ENCODE assay signal across 8 mouse cellular contexts in the genomic region with DNA sequence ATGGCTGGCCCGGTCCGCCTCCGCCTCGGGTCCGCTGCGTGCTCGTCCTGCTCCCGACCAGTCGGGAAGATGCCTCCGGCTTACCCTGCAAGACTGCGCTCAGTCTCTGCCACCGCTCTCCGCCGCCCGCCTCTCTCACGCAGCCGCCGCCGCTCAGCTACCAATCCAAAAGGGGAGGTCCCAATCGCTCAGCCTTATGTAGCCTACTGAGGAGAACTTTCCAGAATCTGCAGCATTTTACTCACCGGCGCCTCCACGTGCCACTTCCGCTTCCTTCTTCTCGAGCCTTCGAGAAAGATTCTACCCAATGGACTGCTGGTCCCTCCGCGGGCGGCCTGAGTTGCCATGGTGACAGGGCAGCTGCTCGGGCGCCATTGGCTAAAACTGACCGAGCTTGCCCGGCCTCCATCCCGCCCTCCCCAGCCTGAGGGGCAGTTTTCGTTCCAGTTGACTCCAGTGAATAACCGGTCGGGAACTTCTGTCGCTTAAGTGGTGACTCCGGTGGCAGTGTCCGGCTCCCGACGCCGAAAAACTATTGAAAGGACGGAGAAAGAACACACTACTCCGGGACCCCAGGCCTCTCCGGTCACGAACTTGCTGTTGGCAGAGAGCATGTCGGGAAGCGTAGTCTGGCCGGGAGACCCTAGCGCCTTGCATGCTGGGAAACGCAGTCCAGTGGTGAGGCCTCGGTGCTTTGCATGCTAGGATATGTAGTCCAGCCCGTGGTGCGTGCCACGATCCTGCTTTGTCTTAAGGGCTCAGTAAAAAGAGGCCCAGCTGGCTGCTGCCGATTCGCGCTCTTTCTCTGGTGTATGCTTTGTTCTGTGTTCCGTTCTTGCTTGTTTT. TPM values are rescaled to one million over a fixed set of nuclear protein-coding genes. Genes with fewer than 3 reads are reported as not detected.
A peak's percentile ranks its signal among the peaks of the same experiment; 100 is the strongest.
DNase-seq lines count a peak whose midpoint lies in the region; ATAC-seq and TF ChIP-seq lines count a peak whose summit lies in the region.

A gene (minus strand): TSS at position 302 of the 846 bp plus-strand sequence.

- H3K36me3 ChIP-seq in heart, embryonic 12.5 days, result peaks cover 20% of the 10 kb centered on the region
- H3K36me3 ChIP-seq in kidney, postnatal 0 days (ENCODE audit: insufficient read depth, low read length), result peaks cover 11% of the 10 kb centered on the region; the same call in 1 of the 2 replicates
- H3K36me3 ChIP-seq in liver, embryonic 11.5 days (ENCODE audit: control insufficient read depth, insufficient read depth, low read length), result peaks cover 11% of the 10 kb centered on the region
- H3K36me3 ChIP-seq in stomach, embryonic 14.5 days (ENCODE audit: control insufficient read depth, insufficient read depth, low read length), result peaks cover 20% of the 10 kb centered on the region

- H3K9me3 ChIP-seq in heart, embryonic 12.5 days (replicated peaks), result no peaks in the 10 kb centered on the region
- no peaks in the 10 kb centered on the region for H3K9me3 ChIP-seq in kidney, postnatal 0 days (replicated peaks; ENCODE audit: low read length)
- no peaks in the 10 kb centered on the region for H3K9me3 ChIP-seq in liver, embryonic 11.5 days (ENCODE audit: control insufficient read depth, low read length)
- H3K9me3 ChIP-seq in stomach, embryonic 14.5 days (ENCODE audit: control insufficient read depth, low read depth, low read length), result no peaks in the 10 kb centered on the region

- 0% methylated on average over 60 of the region's 60 CpGs for WGBS in heart, embryonic 12.5 days
- WGBS in kidney, postnatal 0 days, result under 1% methylated on average over 60 of the region's 60 CpGs
- under 1% methylated on average over 60 of the region's 60 CpGs for WGBS in liver, embryonic 11.5 days
- WGBS in stomach, embryonic 14.5 days, result under 1% methylated on average over 60 of the region's 60 CpGs

- peak within 1 kb of the TSS; percentile 81 for H3K4me3 ChIP-seq in heart, embryonic 12.5 days
- H3K4me3 ChIP-seq in kidney, postnatal 0 days (replicated peaks; ENCODE audit: low read depth, low read length), result peak within 1 kb of the TSS; percentile 64
- H3K4me3 ChIP-seq in liver, embryonic 11.5 days (ENCODE audit: low read depth, low read length), result peak within 1 kb of the TSS; percentile 75
- H3K4me3 ChIP-seq in stomach, embryonic 14.5 days (ENCODE audit: low read depth, low read length), result peak within 1 kb of the TSS; percentile 71

- peak; percentile 99 for DNase-seq in CD4-positive helper T cell, adult 2 months (ENCODE audit: low read depth, low spot score)
- peak; percentile 99 for DNase-seq in brain, embryonic 18.5 days (ENCODE audit: low read depth, low spot score)
- DNase-seq in kidney, postnatal 0 days (ENCODE audit: low spot score), result peak; percentile 100
- peak; percentile 98 for DNase-seq in liver, embryonic 11.5 days (ENCODE audit: low spot score)
- DNase-seq in naive thymus-derived CD4-positive, alpha-beta T cell, adult 2 months (ENCODE audit: low read depth), result peak; percentile 98

- peak; percentile 33; the same call in 1 of the 2 replicates for TF ChIP-seq CTCF in kidney, postnatal 0 days (IDR thresholded peaks at IDR 0.05; ENCODE audit: low read depth)

- H3K27ac ChIP-seq in heart, embryonic 12.5 days (ENCODE audit: poor library complexity, severe bottlenecking), result peak within 1 kb of the TSS; percentile 86
- H3K27ac ChIP-seq in kidney, postnatal 0 days, result peak within 1 kb of the TSS; percentile 75
- peak within 1 kb of the TSS; percentile 83 for H3K27ac ChIP-seq in liver, embryonic 11.5 days (ENCODE audit: low read depth, low read length)
- H3K27ac ChIP-seq in stomach, embryonic 14.5 days (ENCODE audit: low read length), result peak within 1 kb of the TSS; percentile 90

- H3K9ac ChIP-seq in heart, embryonic 12.5 days, result peak within 1 kb of the TSS; percentile 89
- peak within 1 kb of the TSS; percentile 57 for H3K9ac ChIP-seq in kidney, postnatal 0 days (ENCODE audit: low read depth, low read length)
- peak within 1 kb of the TSS; percentile 85 for H3K9ac ChIP-seq in liver, embryonic 11.5 days (ENCODE audit: low read depth, low read length)
- H3K9ac ChIP-seq in stomach, embryonic 14.5 days (replicated peaks; ENCODE audit: low read depth, low read length), result peak within 1 kb of the TSS; percentile 67

- peaks cover 13% of the 10 kb centered on the region for H3K4me1 ChIP-seq in heart, embryonic 12.5 days (replicated peaks)
- 0 out of 2 replicates have a peak, but pooled peaks cover 3% of the 10 kb centered on the region for H3K4me1 ChIP-seq in kidney, postnatal 0 days (replicated peaks; ENCODE audit: insufficient read depth, low read length)
- H3K4me1 ChIP-seq in liver, embryonic 11.5 days (replicated peaks; ENCODE audit: control insufficient read depth, insufficient read depth, low read length), result peaks cover 7% of the 10 kb centered on the region; the same call in 1 of the 2 replicates
- peaks cover 13% of the 10 kb centered on the region for H3K4me1 ChIP-seq in stomach, embryonic 14.5 days (ENCODE audit: control insufficient read depth, insufficient read depth, low read length)

- peak; percentile 96 for ATAC-seq in erythroid progenitor cell, adult 5-6 weeks (replicated peaks; ENCODE audit: low FRiP score, poor library complexity, severe bottlenecking)
- peak; percentile 99 for ATAC-seq in heart, embryonic 12.5 days (ENCODE audit: insufficient number of reproducible peaks, low FRiP score)
- peak; percentile 99 for ATAC-seq in kidney, postnatal 0 days (replicated peaks; ENCODE audit: low FRiP score, low read depth)
- peak; percentile 98 for ATAC-seq in liver, embryonic 11.5 days (replicated peaks; ENCODE audit: low FRiP score)
- peak; percentile 98 for ATAC-seq in stomach, embryonic 14.5 days (ENCODE audit: insufficient number of reproducible peaks, insufficient read depth, low FRiP score, low read depth)

- peak within 1 kb of the TSS; percentile 93 for H3K4me2 ChIP-seq in heart, embryonic 12.5 days
- peak within 1 kb of the TSS; percentile 76 for H3K4me2 ChIP-seq in kidney, postnatal 0 days (ENCODE audit: low read length)
- peak within 1 kb of the TSS; percentile 72 for H3K4me2 ChIP-seq in liver, embryonic 11.5 days
- H3K4me2 ChIP-seq in stomach, embryonic 14.5 days (replicated peaks; ENCODE audit: low read depth, low read length), result peak within 1 kb of the TSS; percentile 58

- no peaks in the 10 kb centered on the region for H3K27me3 ChIP-seq in heart, embryonic 12.5 days (replicated peaks)
- no peaks in the 10 kb centered on the region for H3K27me3 ChIP-seq in kidney, postnatal 0 days (ENCODE audit: insufficient read depth, low read length)
- H3K27me3 ChIP-seq in liver, embryonic 11.5 days (replicated peaks; ENCODE audit: control insufficient read depth, insufficient read depth, low read length), result no peaks in the 10 kb centered on the region
- H3K27me3 ChIP-seq in stomach, embryonic 14.5 days (ENCODE audit: control insufficient read depth, insufficient read depth, low read length), result no peaks in the 10 kb centered on the region

RNA-seq across cellular contexts. Expression of the gene that starts here (rescaled TPM):
- 11.2 and 36.9 TPM in 2 replicates for total RNA-seq in erythroid progenitor cell, adult 5-6 weeks (2015; ENCODE audit: low replicate concordance)
- 3.8 and 23.2 TPM in 2 replicates for total RNA-seq in erythroid progenitor cell, adult 5-6 weeks (2017; ENCODE audit: low replicate concordance)
- polyA plus RNA-seq in heart, embryonic 12.5 days (2016; fragmentation: Nextera tagmentation; extraction: Ambion mirVana), result 42.4 and 43.6 TPM in 2 replicates
- 25.0 and 27.4 TPM in 2 replicates for polyA plus RNA-seq in kidney, postnatal 0 days (2015; fragmentation: Nextera tagmentation; extraction: Ambion mirVana)
- polyA plus RNA-seq in liver, embryonic 11.5 days (2014; fragmentation: Nextera tagmentation; extraction: Ambion mirVana), result 116 and 119 TPM in 2 replicates
- 42.7 and 50.8 TPM in 2 replicates for polyA plus RNA-seq in stomach, embryonic 14.5 days (2014; fragmentation: Nextera tagmentation; extraction: Ambion mirVana)

Comparison
In these comparisons a context has a peak if more than half of its experiments do, and no peak if none do; other contexts are left out.
1. Peak in every context shown above with its lines: DNase-seq, ATAC-seq, H3K4me3 ChIP-seq and H3K27ac ChIP-seq.